Mouse (Mus musculus) neural tube, embryonic 15.5 days (tissue): ENCODE results near the gene Crybg2. TPM values are rescaled to one million over a fixed set of nuclear protein-coding genes. Genes with fewer than 3 reads are reported as not detected.

Experiments used
- ATAC-seq: fragments of 200-750 bp; cut with Nextera tagmentation; 2 replicates; pipeline ENCODE4 v1.8.0; 2017; ENCODE audit warnings: mild to moderate bottlenecking, moderate TSS enrichment, moderate library complexity; ENCODE audit not compliant: low FRiP score
- H3K27ac ChIP-seq: fragments of 300-500 bp; sonication (generic); replicated peaks from 2 replicates; pipeline ENCODE4 v1.5.1; 2015; ENCODE audit warnings: mild to moderate bottlenecking, inconsistent platforms
- H3K27me3 ChIP-seq: fragments of 300-500 bp; sonication (generic); replicated peaks from 2 replicates; pipeline ENCODE4 v1.6.1; 2015; ENCODE audit warnings: inconsistent platforms
- H3K36me3 ChIP-seq: fragments of 300-500 bp; sonication (generic); 2 replicates; pipeline ENCODE4 v1.6.1; 2015; ENCODE audit warnings: inconsistent platforms
- H3K4me1 ChIP-seq: fragments of 300-500 bp; sonication (generic); 2 replicates; pipeline ENCODE4 v1.6.1; 2015; ENCODE audit warnings: inconsistent platforms
- H3K4me2 ChIP-seq: fragments of 300-500 bp; sonication (generic); 2 replicates; pipeline ENCODE4 v1.6.1; 2015; ENCODE audit warnings: inconsistent platforms, mild to moderate bottlenecking, moderate library complexity
- H3K4me3 ChIP-seq: fragments of 300-500 bp; sonication (generic); replicated peaks from 2 replicates; pipeline ENCODE4 v1.5.1; 2015; ENCODE audit warnings: mild to moderate bottlenecking, inconsistent platforms
- H3K9ac ChIP-seq: fragments of 300-500 bp; sonication (generic); replicated peaks from 2 replicates; pipeline ENCODE4 v1.6.1; 2015; ENCODE audit warnings: mild to moderate bottlenecking, inconsistent platforms
- H3K9me3 ChIP-seq: fragments of 300-500 bp; sonication (generic); replicated peaks from 2 replicates; pipeline ENCODE4 v1.6.1; 2016; ENCODE audit warnings: inconsistent platforms
- WGBS: fragments of 180-500 bp; shearing (Covaris S2); methylation state at CpG from one replicate; pipeline ENCODE4 v1.1.7; 2015; ENCODE audit warnings: mixed read lengths; 5-methylcytosine and 5-hydroxymethylcytosine counted together
- polyA plus RNA-seq: library from polyadenylated mRNA; unstranded; fragments of >200 nt; fragmentation: Nextera tagmentation; extraction: Ambion mirVana; gene quantifications from 2 replicates; pipeline ENCODE4 v1.2.1, GENCODE M21; 2015

Crybg2 gene
- polyA plus RNA-seq, 1 experiment from 2014 or later = 3.7 TPM

GRCm38 (mm10) chr4:134116501-134116900, 55.9 kb downstream of the Crybg2 start:
- Histone ChIP-seq H3K4me3 (no peak overlapping the region), H3K27ac (no peak overlapping the region), H3K36me3 (no peaks in the 10 kb centered on the region), H3K27me3 (no peaks in the 10 kb centered on the region), H3K4me1 (peaks cover 6% of the 10 kb centered on the region; the same call in 1 of the 2 replicates), H3K9me3 (no peaks in the 10 kb centered on the region), H3K4me2 (no peak overlapping the region), H3K9ac (no peak overlapping the region)
- 90% methylated on average over 2 of the region's 2 CpGs for WGBS
- ATAC-seq = no peak

- no peak for ATAC-seq
- no peak overlapping the region for H3K4me3 ChIP-seq
- no peaks in the 10 kb centered on the region for H3K27me3 ChIP-seq
- H3K36me3 ChIP-seq = no peaks in the 10 kb centered on the region
- H3K4me2 ChIP-seq = no peak overlapping the region
- H3K27ac ChIP-seq = no peak overlapping the region
- H3K4me1 ChIP-seq = peaks cover 6% of the 10 kb centered on the region; the same call in 1 of the 2 replicates
- WGBS = 85% methylated on average over 8 of the region's 8 CpGs
- no peaks in the 10 kb centered on the region for H3K9me3 ChIP-seq
- H3K9ac ChIP-seq = no peak overlapping the region
Measured at GRCm38 (mm10) chr4:134117012-134117411, 56.4 kb downstream of the Crybg2 start.

DNA sequence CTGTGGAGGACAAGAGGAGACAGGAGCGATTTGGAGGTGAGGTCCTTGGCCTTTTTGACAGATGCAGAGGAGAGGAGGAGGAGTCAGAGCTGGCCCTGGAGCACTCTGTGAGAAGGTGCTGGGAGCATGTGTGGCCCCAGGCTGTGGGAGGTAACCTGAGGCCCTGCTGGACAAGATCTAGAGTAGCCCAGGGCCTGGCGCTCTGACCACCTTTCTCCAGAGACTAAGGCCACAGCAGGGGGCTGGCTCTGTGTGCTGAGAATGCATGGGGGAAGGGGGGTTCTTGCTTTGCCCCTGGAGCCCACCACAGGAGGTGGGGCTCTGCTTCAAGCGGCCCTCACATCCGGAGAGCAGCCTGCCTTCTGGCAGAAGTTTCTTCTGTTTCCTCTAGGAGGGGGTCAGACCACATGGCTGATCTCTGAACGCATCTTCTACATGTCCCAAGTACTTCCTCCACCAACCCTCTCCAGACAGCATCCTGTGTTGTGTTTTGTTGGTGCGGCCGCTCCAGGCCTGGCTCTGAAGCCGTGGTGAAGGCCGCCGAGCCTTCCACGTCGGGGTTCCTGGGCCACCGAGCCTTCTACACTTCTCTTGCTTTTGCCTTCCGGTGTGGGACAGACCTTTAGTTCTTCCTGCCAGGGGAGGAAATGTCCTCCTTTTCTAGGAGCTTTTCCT, 57.6 kb downstream of the Crybg2 start:
- WGBS = 81% methylated on average over 14 of the region's 14 CpGs

DNA sequence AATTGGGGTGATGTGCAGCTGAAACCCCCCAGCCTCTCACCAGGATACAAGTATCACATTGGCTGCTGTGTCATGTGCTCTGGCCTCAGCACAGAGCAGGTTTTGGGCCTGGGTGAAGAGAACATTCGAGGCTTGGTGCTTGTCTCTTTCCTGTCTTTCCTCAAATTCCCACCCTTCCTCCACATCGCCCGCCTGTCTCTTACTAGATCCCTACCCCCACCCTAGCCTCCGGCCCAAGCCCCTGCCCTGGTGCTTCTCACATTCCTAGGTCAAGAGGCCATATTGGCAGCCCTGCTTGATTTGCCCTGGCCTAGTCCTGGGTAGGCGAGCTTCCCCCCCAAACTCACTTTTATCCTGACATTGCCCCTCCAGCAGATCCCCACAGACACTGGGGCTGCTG, 58.4 kb downstream of the Crybg2 start:
- Histone ChIP-seq H3K27me3 (no peaks in the 10 kb centered on the region), H3K4me1 (peaks cover 4% of the 10 kb centered on the region), H3K9ac (no peak overlapping the region), H3K36me3 (no peaks in the 10 kb centered on the region), H3K4me3 (no peak overlapping the region), H3K27ac (no peak overlapping the region), H3K9me3 (no peaks in the 10 kb centered on the region), H3K4me2 (no peak overlapping the region)
- no peak for ATAC-seq
- 84% methylated on average over 5 of the region's 5 CpGs for WGBS

More for the DNA sequence above, 57.6 kb downstream of the Crybg2 start:
- no peaks in the 10 kb centered on the region for H3K36me3 ChIP-seq
- H3K4me1 ChIP-seq = peaks cover 4% of the 10 kb centered on the region; the same call in 1 of the 2 replicates
- H3K4me3 ChIP-seq = no peak overlapping the region
- H3K27ac ChIP-seq = no peak overlapping the region
- H3K27me3 ChIP-seq = no peaks in the 10 kb centered on the region
- H3K9ac ChIP-seq = no peak overlapping the region
- no peaks in the 10 kb centered on the region for H3K9me3 ChIP-seq
- no peak for ATAC-seq
- H3K4me2 ChIP-seq = no peak overlapping the region

DNA sequence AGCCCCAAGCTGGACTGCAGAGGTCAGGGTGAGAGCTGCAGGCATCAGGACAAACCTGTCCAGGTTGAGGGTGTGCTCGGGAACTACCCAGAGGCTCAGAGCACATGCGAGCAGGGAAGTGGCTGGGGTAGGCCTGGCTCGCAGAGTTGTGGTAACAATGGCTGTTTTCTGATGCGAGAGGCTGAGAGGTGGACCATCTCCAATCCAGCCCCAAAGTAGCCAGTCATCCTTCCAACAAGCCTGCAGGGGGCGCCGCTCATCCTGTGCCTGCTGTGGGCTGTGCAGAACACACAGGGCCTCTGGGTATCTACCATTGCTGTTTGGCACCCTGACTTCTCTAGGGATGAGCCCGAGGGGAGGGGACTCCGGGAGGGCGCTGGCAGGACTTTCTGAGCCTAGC, 59.0 kb downstream of the Crybg2 start:
- H3K4me1 ChIP-seq = peaks cover 7% of the 10 kb centered on the region
- H3K27ac ChIP-seq = no peak overlapping the region
- H3K9ac ChIP-seq = no peak overlapping the region
- no peak overlapping the region for H3K4me2 ChIP-seq
- H3K9me3 ChIP-seq = no peaks in the 10 kb centered on the region
- no peaks in the 10 kb centered on the region for H3K36me3 ChIP-seq
- WGBS = 59% methylated on average over 9 of the region's 9 CpGs
- H3K27me3 ChIP-seq = no peaks in the 10 kb centered on the region
- ATAC-seq = no peak
- no peak overlapping the region for H3K4me3 ChIP-seq

DNA sequence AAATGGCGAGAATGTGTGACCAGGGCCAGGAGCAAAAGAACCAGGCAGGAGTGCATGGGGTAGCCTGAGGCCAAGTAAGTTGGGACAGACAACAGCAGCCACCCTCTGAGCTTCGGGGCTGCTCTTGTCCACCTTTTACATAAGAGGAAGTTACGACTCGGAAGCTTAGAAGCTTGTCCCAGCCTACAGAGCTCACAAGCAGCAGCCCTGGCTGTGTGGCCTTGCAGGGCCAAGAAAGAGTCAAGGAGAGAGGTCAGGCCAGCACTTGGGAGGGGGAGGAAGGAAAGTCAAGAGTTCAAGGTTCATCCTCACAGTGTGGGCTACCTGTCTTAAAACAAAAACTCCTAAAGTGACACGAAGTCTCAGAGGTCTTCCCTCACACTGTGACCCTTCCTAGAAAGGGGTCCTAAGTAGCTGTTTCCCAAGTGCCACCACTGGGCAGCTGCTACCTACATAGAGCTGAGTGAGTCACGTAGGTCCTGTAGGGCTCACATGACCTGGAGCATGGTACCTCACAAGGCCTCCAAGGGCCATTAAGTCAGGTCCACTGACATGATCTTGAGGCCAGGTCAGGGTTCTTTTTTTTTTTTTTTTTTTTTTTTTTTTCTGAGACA, 59.7 kb downstream of the Crybg2 start:
- no peaks in the 10 kb centered on the region for H3K36me3 ChIP-seq
- H3K4me3 ChIP-seq = no peak overlapping the region
- no peaks in the 10 kb centered on the region for H3K27me3 ChIP-seq
- no peak overlapping the region for H3K9ac ChIP-seq
- no peaks in the 10 kb centered on the region for H3K9me3 ChIP-seq
- no peak for ATAC-seq
- no peak overlapping the region for H3K4me2 ChIP-seq
- 87% methylated on average over 6 of the region's 6 CpGs for WGBS
- no peak overlapping the region for H3K27ac ChIP-seq
- H3K4me1 ChIP-seq = peaks cover 7% of the 10 kb centered on the region

DNA sequence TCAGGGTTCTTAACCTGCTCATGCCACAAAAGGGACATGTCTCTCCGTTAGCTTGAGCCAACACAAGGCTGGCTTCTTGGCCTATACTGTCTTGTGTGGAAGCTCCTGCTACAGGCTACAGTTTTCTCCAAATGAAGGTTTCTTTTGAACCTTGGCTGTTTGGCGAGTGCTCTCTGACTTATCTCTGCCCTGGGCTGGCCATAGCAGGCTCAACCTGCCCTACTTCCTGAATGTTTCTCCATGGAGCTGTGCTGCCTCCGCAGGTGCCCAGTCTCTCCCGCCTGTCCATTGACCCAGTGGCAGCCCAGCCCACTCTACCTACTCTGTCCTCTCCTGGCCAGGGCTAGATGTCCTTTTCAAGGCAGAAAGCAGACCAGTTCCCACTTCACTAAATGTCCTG, 60.3 kb downstream of the Crybg2 start:
- Histone ChIP-seq H3K27me3 (no peaks in the 10 kb centered on the region), H3K9me3 (no peaks in the 10 kb centered on the region), H3K4me2 (no peak overlapping the region), H3K9ac (no peak overlapping the region), H3K4me1 (peaks cover 7% of the 10 kb centered on the region), H3K27ac (no peak overlapping the region), H3K4me3 (no peak overlapping the region), H3K36me3 (no peaks in the 10 kb centered on the region)
- WGBS = 86% methylated on average over 4 of the region's 4 CpGs
- no peak for ATAC-seq

DNA sequence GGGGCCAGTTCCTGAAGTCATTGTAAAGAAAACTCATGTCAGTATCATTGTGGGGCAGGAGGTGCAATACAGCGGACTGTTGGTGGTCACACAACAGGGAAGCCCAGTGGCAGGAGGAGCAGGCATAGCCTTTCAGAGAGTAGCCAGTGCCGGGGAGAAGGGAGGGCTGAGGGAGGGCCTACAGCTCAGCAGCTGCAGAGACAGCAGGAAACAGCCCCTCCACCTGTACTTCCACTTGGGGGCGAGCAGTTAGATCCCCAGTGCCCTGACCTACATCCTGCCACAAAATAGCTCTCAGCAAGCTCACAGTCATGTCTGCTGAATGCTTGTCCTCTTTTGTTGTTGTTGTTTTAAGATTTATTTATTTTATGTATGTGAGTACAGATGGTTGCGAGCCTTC, 61.0 kb downstream of the Crybg2 start:
- no peak for ATAC-seq
- H3K9me3 ChIP-seq = no peaks in the 10 kb centered on the region
- H3K27me3 ChIP-seq = no peaks in the 10 kb centered on the region
- H3K27ac ChIP-seq = no peak overlapping the region
- peaks cover 12% of the 10 kb centered on the region for H3K4me1 ChIP-seq
- no peaks in the 10 kb centered on the region for H3K36me3 ChIP-seq
- 51% methylated on average over 4 of the region's 4 CpGs for WGBS
- no peak overlapping the region for H3K4me3 ChIP-seq
- no peak overlapping the region for H3K4me2 ChIP-seq
- no peak overlapping the region for H3K9ac ChIP-seq

DNA sequence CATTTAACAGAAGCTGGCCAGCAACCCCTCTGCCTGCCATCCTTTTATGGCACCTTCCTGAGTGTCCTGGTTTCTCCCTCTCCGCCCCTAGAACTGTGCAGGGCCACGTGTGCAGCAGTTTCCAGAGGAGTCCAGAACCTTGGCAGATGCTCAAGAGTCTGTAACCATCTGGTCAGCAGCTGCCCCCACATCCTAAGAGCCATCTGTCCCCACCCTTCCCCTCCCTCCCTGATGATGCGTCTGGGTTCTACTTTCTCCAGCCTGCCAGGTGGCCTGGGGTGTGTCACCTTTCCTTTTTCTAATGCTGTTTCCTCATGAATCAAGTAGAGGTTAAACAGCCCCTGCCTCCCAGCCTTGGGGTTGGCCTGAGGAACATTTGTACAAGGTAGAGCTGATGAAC, 61.7 kb downstream of the Crybg2 start:
- H3K36me3 ChIP-seq = no peaks in the 10 kb centered on the region
- peaks cover 20% of the 10 kb centered on the region for H3K4me1 ChIP-seq
- H3K27me3 ChIP-seq = no peaks in the 10 kb centered on the region
- no peak overlapping the region for H3K4me2 ChIP-seq
- no peak overlapping the region for H3K4me3 ChIP-seq
- H3K27ac ChIP-seq = no peak overlapping the region
- 33% methylated on average over 3 of the region's 3 CpGs for WGBS
- no peaks in the 10 kb centered on the region for H3K9me3 ChIP-seq
- ATAC-seq = no peak
- no peak overlapping the region for H3K9ac ChIP-seq

GRCm38 (mm10) chr4:134123147-134123546, 62.5 kb downstream of the Crybg2 start:
- no peak for ATAC-seq
- H3K9ac ChIP-seq = no peak overlapping the region
- no peaks in the 10 kb centered on the region for H3K36me3 ChIP-seq
- no peaks in the 10 kb centered on the region for H3K27me3 ChIP-seq
- WGBS = 94% methylated on average over 6 of the region's 6 CpGs
- peaks cover 28% of the 10 kb centered on the region for H3K4me1 ChIP-seq
- H3K9me3 ChIP-seq = no peaks in the 10 kb centered on the region
- no peak overlapping the region for H3K4me3 ChIP-seq
- H3K4me2 ChIP-seq = no peak overlapping the region
- H3K27ac ChIP-seq = no peak overlapping the region

DNA sequence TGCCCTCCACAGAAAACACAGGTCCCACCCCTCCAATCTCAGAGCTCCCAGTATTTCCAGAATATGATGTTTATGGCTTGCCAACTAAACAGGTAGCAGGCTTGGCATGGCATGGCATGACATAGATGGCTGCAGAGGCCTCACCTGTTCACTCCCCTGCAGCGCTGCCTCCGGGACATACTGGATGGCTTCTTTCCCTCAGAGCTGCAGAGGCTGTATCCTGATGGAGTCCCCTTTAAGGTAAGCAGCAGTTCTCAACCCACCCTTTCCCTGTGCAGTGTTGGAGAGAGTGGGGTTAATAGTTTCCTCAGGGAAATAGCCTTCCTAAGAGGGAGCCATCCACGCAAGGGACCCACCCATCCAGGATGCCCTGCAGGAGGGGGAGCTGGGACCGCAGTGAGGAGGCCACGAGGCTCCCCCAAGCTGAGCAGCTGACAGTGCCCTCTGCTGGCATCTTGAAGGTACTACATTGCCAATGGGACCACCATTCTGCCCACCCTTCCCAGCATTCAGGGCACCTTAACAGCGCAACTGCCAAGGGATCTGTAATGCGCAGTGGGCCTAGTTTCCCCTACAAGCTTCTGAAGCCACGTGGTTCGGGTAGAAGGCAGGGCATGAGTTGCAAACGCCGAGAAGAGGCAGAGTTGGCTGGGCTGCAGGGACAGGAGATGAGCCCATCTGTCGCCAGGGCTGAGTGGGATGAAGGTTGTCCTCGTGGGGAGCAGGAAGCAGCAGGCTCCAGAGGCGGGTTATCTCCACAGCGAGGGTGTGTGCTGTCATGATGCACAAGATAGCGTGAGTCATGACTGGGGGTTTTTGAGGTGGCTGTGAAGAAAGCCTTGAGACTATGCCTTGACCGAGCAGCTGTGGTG, 63.3 kb downstream of the Crybg2 start:
- peaks cover 32% of the 10 kb centered on the region for H3K4me1 ChIP-seq
- no peak overlapping the region; the same call in 1 of the 2 replicates for H3K27ac ChIP-seq
- ATAC-seq = no peak
- H3K9me3 ChIP-seq = no peaks in the 10 kb centered on the region
- H3K9ac ChIP-seq = no peak overlapping the region
- no peaks in the 10 kb centered on the region for H3K27me3 ChIP-seq
- WGBS = 30% methylated on average over 17 of the region's 17 CpGs
- no peaks in the 10 kb centered on the region for H3K36me3 ChIP-seq
- H3K4me3 ChIP-seq = no peak overlapping the region
- 0 out of 2 replicates have a peak overlapping the region, but pooled peaks have one; percentile 17 for H3K4me2 ChIP-seq
